Mouse (Mus musculus) midbrain, postnatal 0 days (tissue): Measurements from ENCODE around the gene Irf5. TPM values are rescaled to one million over a fixed set of nuclear protein-coding genes. Genes with fewer than 3 reads are reported as not detected.
A peak's percentile ranks its signal among the peaks of the same experiment; 100 is the strongest.

ENCODE experiments used
- ATAC-seq: fragments of 200-750 bp; cut with Nextera tagmentation; 2 replicates; pipeline ENCODE4 v1.8.0; 2017; ENCODE audit warnings: moderate number of reproducible peaks, mild to moderate bottlenecking, moderate TSS enrichment, moderate library complexity; ENCODE audit not compliant: low FRiP score
- DNase-seq: peaks from one replicate; pipeline ENCODE4 v3.0.0-alpha.2; 2015; ENCODE audit warnings: low spot score
- H3K27ac ChIP-seq: fragments of 300-500 bp; sonication (generic); 2 replicates; pipeline ENCODE4 v1.5.1; 2014; ENCODE audit warnings: low read depth, mild to moderate bottlenecking, low read length, mixed read lengths
- H3K27me3 ChIP-seq: fragments of 300-500 bp; sonication (generic); 2 replicates; pipeline ENCODE4 v1.6.1; 2014; ENCODE audit warnings: low read length, control low read depth, mixed read lengths; ENCODE audit not compliant: insufficient read depth
- H3K36me3 ChIP-seq: fragments of 300-500 bp; sonication (generic); 2 replicates; pipeline ENCODE4 v1.6.1; 2014; ENCODE audit warnings: low read length, control low read depth, mixed read lengths; ENCODE audit not compliant: insufficient read depth
- H3K4me1 ChIP-seq: fragments of 300-500 bp; sonication (generic); 2 replicates; pipeline ENCODE4 v1.6.1; 2014; ENCODE audit warnings: mild to moderate bottlenecking, control low read depth, antibody characterized with exemption, low read length, mixed read lengths; ENCODE audit not compliant: insufficient read depth
- H3K4me2 ChIP-seq: fragments of 300-500 bp; sonication (generic); 2 replicates; pipeline ENCODE4 v1.6.1; 2014; ENCODE audit warnings: low read depth, mild to moderate bottlenecking, low read length, mixed read lengths; ENCODE audit not compliant: poor library complexity, severe bottlenecking
- H3K4me3 ChIP-seq: fragments of 300-500 bp; sonication (generic); 2 replicates; pipeline ENCODE4 v1.5.1; 2014; ENCODE audit warnings: low read depth, mild to moderate bottlenecking, low read length, moderate library complexity
- H3K9ac ChIP-seq: fragments of 300-500 bp; sonication (generic); replicated peaks from 2 replicates; pipeline ENCODE4 v1.6.1; 2014; ENCODE audit warnings: mild to moderate bottlenecking, low read length, moderate library complexity, mixed read lengths; ENCODE audit not compliant: poor library complexity, severe bottlenecking
- H3K9me3 ChIP-seq: fragments of 300-500 bp; sonication (generic); 2 replicates; pipeline ENCODE4 v1.6.1; 2016; ENCODE audit warnings: low read length, control low read depth
- CTCF ChIP-seq: IDR thresholded peaks from 2 replicates; pipeline ENCODE4 v1.5.1; 2016; ENCODE audit warnings: antibody characterized with exemption, mild to moderate bottlenecking
- WGBS: fragments of 180-500 bp; shearing (Covaris S2); extraction: QIAGEN DNeasy Blood & Tissue Kit; methylation state at CpG from one replicate; pipeline ENCODE4 v1.1.7; 2014; 5-methylcytosine and 5-hydroxymethylcytosine counted together
- polyA plus RNA-seq: library from polyadenylated mRNA; unstranded; fragments of >200 nt; fragmentation: Nextera tagmentation; extraction: Ambion mirVana; gene quantifications from 2 replicates; pipeline ENCODE4 v1.2.1, GENCODE M21; 2015
- total RNA-seq: library from RNA; depleted of rRNA; stranded (reverse); fragments of >200 nt; gene quantifications from 2 replicates; pipeline ENCODE4 v1.2.3, GENCODE M21; 2014

Gene Irf5
- total and polyA plus RNA-seq, 2 experiments from 2014 or later, result 1.7 to 3.2 TPM

- no peaks in the 10 kb centered on the region for H3K36me3 ChIP-seq
- no peak for ATAC-seq
- 73% methylated on average over 6 of the region's 6 CpGs for WGBS
- H3K4me2 ChIP-seq, result no peak overlapping the region
- peaks cover 15% of the 10 kb centered on the region for H3K27me3 ChIP-seq
- no peak overlapping the region for H3K27ac ChIP-seq
- DNase-seq, result no peak
- H3K9me3 ChIP-seq, result no peaks in the 10 kb centered on the region
- H3K4me1 ChIP-seq, result 0 out of 2 replicates have a peak, but pooled peaks cover 8% of the 10 kb centered on the region
- TF ChIP-seq CTCF, result no peak
- H3K4me3 ChIP-seq, result no peak overlapping the region
- no peak overlapping the region for H3K9ac ChIP-seq
Observed at GRCm38 (mm10) chr6:29522626-29523300, 3.7 kb upstream of the Irf5 start.

GRCm38 (mm10) chr6:29523301-29524033, 3.0 kb upstream of the Irf5 start:
- no peaks in the 10 kb centered on the region for H3K9me3 ChIP-seq
- H3K27me3 ChIP-seq, result peaks cover 22% of the 10 kb centered on the region
- DNase-seq (no peak), ATAC-seq (no peak)
- H3K4me2 ChIP-seq, result no peak overlapping the region
- TF ChIP-seq CTCF, result no peak
- no peak overlapping the region for H3K4me3 ChIP-seq
- 0 out of 2 replicates have a peak overlapping the region, but pooled peaks have one; percentile 18 for H3K27ac ChIP-seq
- no peaks in the 10 kb centered on the region for H3K36me3 ChIP-seq
- H3K9ac ChIP-seq, result no peak overlapping the region
- 77% methylated on average over 12 of the region's 12 CpGs for WGBS
- H3K4me1 ChIP-seq, result 0 out of 2 replicates have a peak, but pooled peaks cover 8% of the 10 kb centered on the region

- H3K4me3 ChIP-seq, result no peak overlapping the region
- DNase-seq (no peak), ATAC-seq (no peak)
- peaks cover 26% of the 10 kb centered on the region for H3K27me3 ChIP-seq
- TF ChIP-seq CTCF, result no peak
- H3K4me1 ChIP-seq, result 0 out of 2 replicates have a peak, but pooled peaks cover 8% of the 10 kb centered on the region
- H3K36me3 ChIP-seq, result no peaks in the 10 kb centered on the region
- H3K4me2 ChIP-seq, result no peak overlapping the region
- H3K27ac ChIP-seq, result no peak overlapping the region
- no peaks in the 10 kb centered on the region for H3K9me3 ChIP-seq
- no peak overlapping the region for H3K9ac ChIP-seq
- 72% methylated on average over 6 of the region's 6 CpGs for WGBS
Observed at GRCm38 (mm10) chr6:29524034-29524489, 2.4 kb upstream of the Irf5 start.

- DNase-seq (no peak), ATAC-seq (no peak)
- Histone ChIP-seq H3K27ac (no peak overlapping the region), H3K4me2 (no peak overlapping the region), H3K27me3 (peaks cover 32% of the 10 kb centered on the region), H3K4me3 (no peak overlapping the region), H3K4me1 (0 out of 2 replicates have a peak, but pooled peaks cover 8% of the 10 kb centered on the region), H3K9ac (no peak overlapping the region), H3K9me3 (no peaks in the 10 kb centered on the region), H3K36me3 (no peaks in the 10 kb centered on the region)
- peak; percentile 61 for TF ChIP-seq CTCF
- WGBS, result 69% methylated on average over 6 of the region's 6 CpGs
Observed at GRCm38 (mm10) chr6:29525256-29525655, 1.2 kb upstream of the Irf5 start.

GRCm38 (mm10) chr6:29527361-29528164, 1.1 kb downstream of the Irf5 start:
- DNase-seq (no peak), ATAC-seq (no peak)
- H3K27ac ChIP-seq, result no peak overlapping the region
- H3K4me1 ChIP-seq, result 0 out of 2 replicates have a peak, but pooled peaks cover 8% of the 10 kb centered on the region
- H3K9me3 ChIP-seq, result no peaks in the 10 kb centered on the region
- WGBS, result 2% methylated on average over 31 of the region's 34 CpGs
- H3K4me3 ChIP-seq, result peak overlapping the region; percentile 47
- H3K9ac ChIP-seq, result 0 out of 2 replicates have a peak overlapping the region, but pooled peaks have one; percentile 19
- H3K4me2 ChIP-seq, result peak overlapping the region; percentile 97
- TF ChIP-seq CTCF, result no peak
- H3K27me3 ChIP-seq, result peaks cover 39% of the 10 kb centered on the region
- H3K36me3 ChIP-seq, result no peaks in the 10 kb centered on the region
